Mouse (Mus musculus) left cerebral cortex, postnatal 25 days (tissue): ENCODE measurements at regions not wholly inside any gene's neighbourhood (a gene's known extent, or its start where the extent isn't known, plus 50 kb on each side); places are given as distances from the start of the nearest gene placed in this dataset.
"Not testable (repeated sequence)": the region's sequence is repeated elsewhere in the genome, so short reads cannot be mapped to it uniquely, and the experiment has no call there.

Experiments used
- DNase-seq, 2 experiments: peaks; one replicate each; pipeline ENCODE4 v3.0.0; 2022; ENCODE audit warnings: low spot score in 2 of 2, mixed read lengths in 1 of 2
- intact Hi-C: fragments of 180-260 bp; cut with DNase I; formaldehyde crosslinking; loops from one replicate; pipeline ENCODE4 v1.15.1; 2025

DNA sequence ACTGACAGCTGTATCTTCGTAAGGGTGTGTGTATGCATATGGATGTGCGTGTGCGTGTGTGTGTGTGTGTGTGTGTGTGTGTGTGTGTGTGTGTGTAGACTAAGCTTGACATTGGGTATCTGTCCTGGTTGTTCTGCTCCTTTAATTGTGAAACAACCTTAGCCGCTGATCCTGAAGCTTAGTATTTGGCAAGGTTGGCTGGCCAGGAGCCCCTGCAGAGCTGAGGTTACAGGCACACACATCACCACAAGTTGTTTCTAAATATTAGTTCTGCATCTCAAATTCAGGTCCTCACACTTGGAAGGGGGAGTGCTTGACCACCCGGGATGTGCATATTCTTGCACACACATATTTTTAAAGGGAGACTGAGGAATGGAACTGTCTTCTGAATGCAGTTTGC, 314.7 kb downstream of the Diras2 start:
- no peak for DNase-seq
- intact Hi-C loops = no loop called here

DNA sequence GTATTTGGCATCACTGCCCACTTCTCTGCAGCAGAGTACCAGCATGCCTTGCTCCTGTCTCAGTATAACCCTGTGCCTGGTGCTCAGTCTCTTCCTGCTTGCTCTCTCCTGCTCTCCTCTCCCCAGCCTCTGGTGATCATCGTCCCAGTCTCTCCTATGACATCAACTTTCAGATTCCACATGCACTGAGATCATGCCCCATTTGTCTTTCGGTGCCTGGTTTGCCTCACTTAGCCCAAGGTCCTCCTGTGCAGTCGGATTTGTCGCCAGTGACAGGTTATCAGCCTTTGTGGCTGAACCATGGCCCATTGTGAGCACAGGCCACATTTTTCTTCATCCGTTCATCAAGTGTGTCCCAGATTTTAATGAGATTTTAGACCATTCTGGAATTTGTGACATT, 314.0 kb downstream of the Diras2 start:
- no peak for DNase-seq
- intact Hi-C loops = no loop called here

DNA sequence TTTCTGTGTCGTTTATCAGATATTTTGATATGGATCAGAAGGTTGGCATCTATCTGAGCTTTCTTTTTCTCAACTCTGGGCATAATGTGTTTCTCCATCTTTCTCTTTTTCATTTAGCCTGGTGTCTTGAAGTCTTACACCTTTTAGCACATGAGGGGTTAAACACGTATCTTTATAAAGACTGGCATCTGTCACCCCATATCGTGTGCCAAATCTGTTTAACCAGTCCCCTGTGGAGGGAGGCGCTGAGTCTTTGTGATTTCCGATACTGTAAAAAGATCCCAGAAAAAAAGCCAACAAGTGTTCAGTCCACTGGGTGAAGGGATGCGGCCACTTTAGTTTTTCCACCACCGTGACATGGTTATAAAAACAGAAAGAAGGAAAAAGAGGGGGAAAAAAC, 313.3 kb downstream of the Diras2 start:
- intact Hi-C loops = no loop called here

DNA sequence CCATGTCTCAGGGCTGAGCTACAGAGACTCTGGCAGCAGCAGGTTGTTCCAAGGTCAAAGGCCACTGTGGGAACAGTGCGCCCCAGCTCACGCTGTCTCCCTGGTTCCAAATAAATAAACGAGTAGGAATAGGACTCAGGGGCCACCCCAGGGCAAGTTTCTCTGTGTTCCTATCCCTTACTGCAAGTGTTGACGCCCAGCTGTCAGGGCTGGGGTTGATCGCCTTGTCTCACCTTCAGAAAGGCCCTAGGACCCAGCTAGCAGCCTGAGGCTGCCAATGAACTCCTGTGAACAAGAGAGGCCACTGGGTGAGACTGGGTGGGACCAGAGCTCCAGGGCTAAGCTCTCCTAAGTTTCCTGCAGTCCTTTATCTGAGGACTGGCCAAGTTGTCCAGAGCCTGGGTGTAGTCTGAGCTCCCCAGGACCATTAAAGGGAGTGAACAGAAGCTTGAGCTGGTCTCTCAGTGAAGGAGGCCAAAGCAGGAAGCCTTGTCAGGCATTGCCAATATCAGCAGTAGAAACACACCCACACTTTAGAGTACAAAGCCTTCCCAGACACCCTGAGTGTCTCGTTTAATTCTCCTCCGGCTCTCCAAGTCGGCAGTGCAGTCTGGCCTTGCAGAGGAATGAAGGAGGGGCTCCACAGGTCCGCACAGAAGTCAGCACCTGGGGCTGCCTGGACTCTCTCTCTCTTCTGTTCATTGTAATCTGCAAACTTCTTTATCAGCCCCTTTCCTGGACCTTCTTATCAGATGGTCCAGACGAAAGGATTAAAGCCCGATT, 308.6 kb downstream of the Diras2 start:
- intact Hi-C loops = loop anchor here (1.0 kb wide), 2 partner anchors 377 to 383 kb away; no protein-coding TSS in a partner anchor
- no peak for DNase-seq

More for the DNA sequence above, 313.3 kb downstream of the Diras2 start:
- no peak for DNase-seq

DNA sequence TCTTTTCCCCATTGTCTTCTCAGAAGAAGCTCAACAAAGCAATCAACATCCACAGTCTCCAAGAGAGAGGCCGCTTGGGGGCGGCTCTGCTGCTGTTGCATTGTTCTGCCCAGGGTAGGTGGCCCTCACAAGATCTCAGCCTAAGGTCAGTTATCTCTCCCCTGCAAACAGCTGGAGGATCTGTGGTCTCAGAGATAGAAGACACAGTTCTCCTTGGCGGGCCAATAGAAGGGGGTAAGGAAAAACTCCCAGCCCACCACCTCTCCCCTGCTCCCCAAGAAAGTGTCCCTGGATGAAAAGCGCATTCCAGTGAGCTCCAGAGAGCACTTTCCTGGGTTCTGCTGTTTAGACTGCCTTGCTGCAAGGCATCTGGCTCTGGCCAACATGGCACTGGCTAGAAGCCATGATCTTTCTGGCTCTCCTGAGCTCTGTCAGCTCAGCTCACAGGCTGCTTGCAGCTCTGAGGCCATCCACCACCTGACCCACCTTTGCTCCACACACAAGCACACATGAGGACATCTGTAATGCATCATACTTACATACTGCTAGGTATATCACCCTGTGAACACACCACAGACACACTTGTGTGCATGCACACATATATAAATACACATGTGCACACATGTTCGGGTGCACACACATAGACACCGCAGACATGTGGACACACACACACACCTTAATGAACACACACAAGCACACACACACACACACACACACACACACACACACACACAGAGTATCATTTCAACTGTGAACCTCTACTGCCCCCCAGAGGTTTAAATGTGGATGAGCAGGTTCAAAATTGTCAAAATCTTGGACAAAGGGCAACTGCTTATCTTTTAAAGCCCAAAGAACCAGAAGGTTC, 307.7 kb downstream of the Diras2 start:
- DNase-seq = peak in 1 of 2 experiments; percentile 28
- intact Hi-C loops = loop anchor here (1.0 kb wide), 2 partner anchors 378 to 384 kb away; no protein-coding TSS in a partner anchor

DNA sequence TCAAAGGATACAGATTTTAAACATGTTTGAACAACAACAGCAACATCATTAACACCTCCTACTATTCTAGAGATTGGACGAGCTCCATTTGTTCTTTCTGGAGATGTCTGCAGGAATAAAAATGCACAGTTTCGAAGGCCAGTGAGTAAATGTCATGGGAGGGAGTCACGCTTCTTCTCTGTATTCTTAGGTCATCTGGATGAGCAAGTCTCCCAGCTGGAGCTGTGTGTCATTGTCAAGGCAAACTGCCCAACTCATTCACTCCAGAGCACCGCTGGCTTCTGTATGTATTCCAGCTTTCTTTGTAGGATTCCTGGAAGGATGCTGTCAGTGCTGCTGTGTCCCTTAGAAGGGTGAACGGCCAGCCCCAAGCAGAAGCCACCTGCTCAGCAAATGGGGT, 297.1 kb downstream of the Diras2 start:
- DNase-seq = peak; percentile 24 to 63

DNA sequence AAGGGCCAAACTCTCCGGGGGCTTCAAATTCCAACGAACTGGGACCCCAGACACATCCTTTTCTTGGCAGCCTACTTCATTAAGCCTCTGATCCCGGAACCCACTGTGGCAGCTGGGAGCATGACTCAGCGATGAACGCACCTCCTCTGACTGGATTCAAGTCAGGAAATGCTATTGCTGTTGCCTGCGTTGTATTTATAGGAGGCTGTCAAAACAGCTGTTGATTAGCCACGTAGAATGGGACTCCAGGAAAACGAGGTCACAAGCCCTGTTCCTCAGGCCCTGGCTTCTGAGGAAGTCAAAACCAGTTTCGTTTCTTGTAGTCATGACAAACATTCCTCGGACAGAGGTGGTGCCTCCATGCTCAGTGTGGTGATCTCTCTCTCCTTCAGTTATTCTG, 295.0 kb downstream of the Diras2 start:
- intact Hi-C loops = no loop called here
- DNase-seq = peak in 1 of 2 experiments; percentile 50

More for the DNA sequence above, 297.1 kb downstream of the Diras2 start:
- intact Hi-C loops = no loop called here

DNA sequence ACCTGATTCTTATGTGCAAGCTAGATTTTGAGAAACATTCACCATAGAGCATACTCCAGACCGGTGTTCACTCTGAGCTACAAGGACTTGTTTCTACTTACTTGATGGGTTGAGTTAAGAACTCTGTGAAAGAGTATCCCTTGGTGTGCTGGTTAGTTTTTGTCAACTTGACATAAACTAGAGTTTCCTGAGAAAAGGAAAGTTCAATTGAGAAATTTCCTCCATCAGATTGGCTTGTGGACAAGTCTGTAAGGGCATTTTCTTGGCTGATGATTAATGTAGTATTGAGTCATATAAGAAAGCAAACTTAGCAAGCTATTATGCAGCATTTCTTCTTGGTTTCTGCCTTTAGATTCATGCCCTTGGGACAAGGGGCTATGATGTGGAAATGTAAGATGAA, 291.5 kb downstream of the Diras2 start:
- no peak for DNase-seq
- intact Hi-C loops = no loop called here

DNA sequence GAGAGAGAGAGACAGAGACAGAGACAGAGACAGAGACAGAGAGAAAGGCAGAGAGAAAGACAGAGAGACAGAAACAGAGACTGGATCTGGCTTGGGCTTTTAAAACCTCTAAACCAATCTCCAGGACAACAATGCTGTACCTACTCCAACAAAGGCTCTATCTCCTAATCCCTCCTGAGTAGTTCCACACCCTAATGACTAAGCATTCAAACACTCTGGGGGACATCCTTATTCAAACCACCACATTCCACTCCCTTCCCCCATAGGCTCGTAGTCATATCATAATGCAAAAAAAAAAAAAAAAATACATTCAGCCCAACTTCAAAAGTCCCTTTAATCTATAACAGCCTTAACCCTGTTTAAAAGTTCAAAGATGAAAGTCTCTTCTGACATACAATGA, 289.3 kb downstream of the Diras2 start:
- intact Hi-C loops = no loop called here
- DNase-seq = no peak

DNA sequence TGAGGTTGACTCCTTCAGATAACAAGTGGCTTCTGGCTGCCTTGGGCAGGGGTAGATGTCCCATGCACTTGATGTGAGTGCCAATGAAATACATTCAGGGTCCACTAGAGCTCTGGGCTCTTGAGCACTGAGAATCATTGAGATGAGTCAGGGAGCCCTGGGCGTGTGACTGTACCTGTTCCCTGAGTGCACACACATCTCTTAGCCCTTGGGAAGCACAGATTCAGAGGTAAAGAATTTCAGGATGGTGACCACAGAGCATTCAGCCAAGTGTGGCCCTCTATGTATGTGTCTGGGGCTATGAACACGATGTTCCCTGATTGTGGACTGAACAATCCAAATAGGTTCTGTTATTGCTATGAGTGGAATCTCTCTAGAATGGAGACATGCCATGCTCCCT, 281.6 kb downstream of the Diras2 start:
- intact Hi-C loops = no loop called here

DNA sequence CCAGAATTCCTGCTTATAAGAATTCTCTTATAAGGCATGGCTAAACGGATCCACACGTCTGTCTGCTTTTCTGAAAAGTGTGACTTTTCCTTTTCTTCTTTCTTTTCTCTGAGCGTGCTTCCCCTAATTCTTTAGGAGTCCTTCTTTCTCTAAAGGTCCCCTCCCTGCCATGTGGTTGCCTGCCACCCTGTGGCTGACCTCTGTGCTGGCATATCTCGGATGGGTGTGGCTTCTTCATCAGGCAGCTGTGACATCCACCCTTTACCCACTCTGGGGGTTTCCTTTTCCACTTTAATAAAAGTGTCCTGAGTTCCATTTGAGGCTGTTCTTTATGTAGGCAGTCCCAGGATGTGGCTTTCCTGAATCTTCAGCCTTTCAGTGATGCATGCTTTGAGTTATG, 280.7 kb downstream of the Diras2 start:
- intact Hi-C loops = no loop called here
- DNase-seq = no peak

More for the DNA sequence above, 281.6 kb downstream of the Diras2 start:
- DNase-seq = no peak

DNA sequence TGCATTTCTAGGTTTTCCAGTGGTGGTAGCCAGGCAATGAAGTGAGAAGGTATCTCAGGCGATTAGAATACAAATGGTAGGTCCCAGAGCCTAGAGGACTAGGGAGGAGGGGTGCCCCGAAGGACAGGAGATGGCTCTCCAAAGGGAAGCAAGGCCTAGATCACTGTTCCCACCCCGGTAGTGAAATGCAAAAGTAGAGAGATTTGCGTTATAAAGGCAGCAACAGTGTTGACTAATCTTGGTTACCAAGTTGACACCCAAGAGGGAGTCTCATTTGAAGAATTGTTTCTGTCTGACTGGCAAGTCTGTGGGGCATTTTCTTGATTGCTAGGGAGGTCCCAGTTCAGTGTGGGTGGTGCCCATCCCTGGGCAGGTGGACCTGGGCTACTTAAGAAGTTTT, 278.8 kb downstream of the Diras2 start:
- intact Hi-C loops = no loop called here
- DNase-seq = no peak

DNA sequence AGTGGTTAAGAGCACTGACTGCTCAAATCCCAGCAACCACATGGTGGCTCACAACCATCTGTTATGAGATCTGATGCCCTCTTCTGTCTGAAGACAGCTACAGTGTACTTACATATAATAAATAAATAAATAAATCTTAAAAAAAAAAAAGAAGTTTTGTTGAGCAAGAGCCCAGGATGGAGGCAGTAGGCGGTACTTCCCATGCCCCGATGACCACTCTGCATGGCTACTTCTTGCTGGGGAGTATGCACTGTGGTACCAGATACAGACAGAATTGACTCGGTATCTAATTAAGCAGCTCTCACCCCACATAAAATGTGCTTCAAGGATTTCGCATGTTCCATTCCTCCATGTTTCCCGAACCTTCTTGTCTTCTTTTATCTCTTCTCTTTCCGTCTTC, 278.4 kb downstream of the Diras2 start:
- intact Hi-C loops = loop anchor here (1.0 kb wide), 1 partner anchor 372 kb away; no protein-coding TSS in a partner anchor

DNA sequence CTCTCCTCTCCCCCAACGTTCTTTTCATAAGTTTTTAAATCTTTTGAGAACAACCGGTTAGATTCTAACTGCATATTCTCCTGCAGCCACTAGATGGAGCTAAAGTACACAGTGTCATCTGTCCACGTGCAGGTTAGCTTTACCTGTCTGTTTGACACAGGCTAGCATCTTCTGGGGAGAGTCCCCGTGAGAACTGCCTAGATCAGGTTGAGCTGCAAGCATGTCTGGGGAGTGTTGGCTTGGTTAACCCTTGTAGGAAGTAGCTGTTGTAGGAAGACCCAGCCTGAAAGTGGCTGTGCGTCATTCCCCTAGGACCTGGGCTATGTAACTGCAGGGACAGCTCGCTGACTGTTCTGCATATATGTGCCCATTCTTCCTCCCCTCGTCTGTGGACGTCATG, 277.9 kb downstream of the Diras2 start:
- intact Hi-C loops = loop anchor here (1.0 kb wide), 1 partner anchor 371 kb away; no protein-coding TSS in a partner anchor
- DNase-seq = peak; percentile 44 to 47

More for the DNA sequence above, 278.4 kb downstream of the Diras2 start:
- DNase-seq = not testable (repeated sequence)

DNA sequence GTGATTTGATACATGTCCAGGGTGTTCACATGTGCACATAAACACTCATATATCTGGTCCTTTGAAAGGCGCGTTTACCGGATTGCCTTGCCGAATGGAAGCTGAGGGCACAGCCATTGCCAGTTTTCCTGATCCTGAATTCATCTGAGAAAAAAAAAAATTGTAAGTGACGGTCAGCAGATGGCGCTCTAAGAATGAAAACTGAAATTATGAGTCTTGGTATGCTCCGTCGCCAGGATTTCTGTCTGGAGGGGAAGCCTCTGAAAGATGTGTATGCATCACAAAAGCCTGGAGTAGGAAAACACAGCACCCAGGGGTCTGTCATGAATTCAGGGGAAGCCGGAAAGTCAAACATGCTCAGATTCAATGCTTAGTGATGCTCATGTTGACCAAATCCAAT, 276.9 kb downstream of the Diras2 start:
- intact Hi-C loops = loop anchor here (1.0 to 2.0 kb wide), 3 partner anchors 277 to 374 kb away; partner anchors contain the start of gene Diras2
- DNase-seq = peak; percentile 58 to 77

DNA sequence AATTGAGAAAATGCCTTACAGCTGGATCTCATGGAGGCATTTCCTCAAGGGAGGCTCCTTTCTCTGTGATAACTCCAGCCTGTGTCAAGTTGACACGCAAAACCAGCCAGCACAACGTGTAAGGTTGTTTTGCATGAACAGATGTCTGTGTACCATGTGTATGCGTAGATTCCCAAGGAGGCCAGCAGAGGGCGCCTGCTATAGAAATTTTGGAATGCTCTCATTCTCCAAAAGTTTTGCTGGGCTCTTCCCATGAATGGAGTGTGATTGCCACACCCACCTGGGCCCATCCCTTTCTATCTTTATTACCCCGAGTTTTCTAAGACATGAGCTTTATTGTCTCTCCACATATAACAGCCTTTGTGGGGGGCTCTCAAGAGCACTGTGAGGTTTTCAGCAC, 275.4 kb downstream of the Diras2 start:
- DNase-seq = no peak

DNA sequence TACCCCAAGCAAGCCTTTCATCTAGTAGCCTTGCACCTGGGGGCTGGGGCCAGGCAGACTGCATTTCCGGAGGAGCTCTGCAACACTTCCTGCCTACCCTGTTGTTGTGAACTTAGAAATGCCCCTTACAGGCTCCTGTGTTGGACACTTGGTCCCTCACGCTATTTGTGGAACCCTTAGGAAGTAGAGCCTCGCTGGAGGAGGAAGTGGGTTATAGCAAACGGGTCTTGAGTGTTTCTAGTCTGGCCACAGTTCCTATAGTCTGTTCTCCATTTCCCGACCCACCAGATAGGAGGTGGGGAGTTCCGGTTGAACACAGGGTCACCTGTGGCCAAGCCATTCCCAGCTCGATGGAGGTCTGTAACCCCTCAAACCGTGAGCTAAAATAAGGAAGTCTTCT, 272.7 kb downstream of the Diras2 start:
- DNase-seq = no peak
- intact Hi-C loops = no loop called here

More for the DNA sequence above, 275.4 kb downstream of the Diras2 start:
- intact Hi-C loops = loop anchor here (2.0 kb wide), 1 partner anchor 275 kb away; the partner anchor contains the start of gene Diras2

DNA sequence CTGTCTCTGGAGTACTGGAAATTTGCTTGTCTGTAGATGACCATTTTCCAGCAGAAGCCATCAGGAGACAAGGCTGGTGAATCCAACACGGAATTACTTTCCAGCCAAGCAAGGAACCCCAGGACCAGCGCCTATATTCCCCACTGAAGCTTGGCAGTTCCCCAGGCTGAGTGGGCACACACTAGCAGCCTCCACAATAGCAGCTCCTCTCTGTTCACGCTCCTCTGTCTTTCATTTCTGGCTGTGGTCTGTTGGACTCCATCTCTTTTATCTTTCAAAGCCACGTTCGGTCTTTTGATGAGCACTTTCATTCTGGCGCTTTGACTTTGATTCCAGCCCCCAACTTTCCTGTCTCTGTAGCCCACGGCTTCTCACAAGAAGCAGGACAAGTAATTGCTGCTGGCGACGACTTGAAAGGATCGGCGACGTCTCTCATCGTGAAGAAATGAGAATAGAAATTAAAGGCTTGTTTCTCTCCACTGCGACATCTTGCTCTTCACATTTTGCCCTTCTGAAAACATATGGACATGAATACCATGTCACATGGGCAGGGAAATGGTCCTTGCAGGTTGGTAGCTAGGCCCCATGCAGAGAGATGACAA, 268.0 kb downstream of the Diras2 start:
- peak in 1 of 2 experiments; percentile 74 for DNase-seq
- intact Hi-C loops = no loop called here

DNA sequence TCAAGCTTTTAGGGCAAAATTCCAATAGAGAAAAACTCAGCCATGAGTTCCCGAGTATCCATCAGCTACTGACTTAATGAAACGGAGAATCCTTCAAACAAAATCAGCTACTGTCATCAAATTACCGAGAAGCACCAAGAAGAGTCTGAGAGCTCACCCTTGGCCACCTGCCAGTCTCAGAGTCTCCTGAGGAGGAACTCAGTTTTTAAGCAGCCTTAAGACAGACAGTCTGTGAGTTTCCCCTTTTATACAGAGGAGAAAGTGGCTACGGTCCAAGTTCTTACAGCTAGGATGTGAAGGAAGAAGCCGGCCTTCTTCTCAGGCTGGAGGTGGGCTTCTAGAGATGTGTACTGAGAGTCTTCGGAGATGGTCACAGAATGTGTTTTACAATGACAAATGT, 262.8 kb downstream of the Diras2 start:
- intact Hi-C loops = no loop called here
- peak in 1 of 2 experiments; percentile 40 for DNase-seq
